Mouse (Mus musculus) ES-E14 (cell line): ENCODE measurements around the gene Pou2f1. TPM values are rescaled to one million over a fixed set of nuclear protein-coding genes. Genes with fewer than 3 reads are reported as not detected.

Experiments
- DNase-seq: peaks from one replicate; pipeline ENCODE4 v3.0.0-alpha.2; 2013; ENCODE audit warnings: low read depth, low spot score
- H3K27ac ChIP-seq: 2 replicates; pipeline ENCODE4 v1.5.1; 2012; ENCODE audit warnings: low read depth, mild to moderate bottlenecking, low read length, moderate library complexity, mixed read lengths; ENCODE audit not compliant: poor library complexity, insufficient read depth, severe bottlenecking
- H3K36me3 ChIP-seq: 2 replicates; pipeline ENCODE4 v1.6.1; 2012; ENCODE audit warnings: mild to moderate bottlenecking, low read length, moderate library complexity, mixed read lengths; ENCODE audit not compliant: control insufficient read depth, poor library complexity, insufficient read depth, severe bottlenecking
- H3K4me1 ChIP-seq, 2 experiments: fragments of 150-350 bp in 1 of 2; sonication (generic) in 1 of 2; 2 replicates each; pipeline ENCODE4 v1.6.1; 2012; ENCODE audit warnings: low read length in 2 of 2, mild to moderate bottlenecking in 1 of 2, mixed read lengths in 1 of 2; ENCODE audit not compliant: control insufficient read depth in 2 of 2, insufficient read depth in 2 of 2, poor library complexity in 1 of 2
- H3K4me3 ChIP-seq, 2 experiments: fragments of 150-350 bp in 1 of 2; sonication (generic) in 1 of 2; 2 replicates each; pipeline ENCODE4 v1.5.1; 2012; ENCODE audit warnings: low read length in 2 of 2, low read depth in 1 of 2, mild to moderate bottlenecking in 1 of 2, mixed read lengths in 1 of 2; ENCODE audit not compliant: insufficient read depth in 1 of 2, poor library complexity in 1 of 2, severe bottlenecking in 1 of 2
- H3K9ac ChIP-seq: 2 replicates; pipeline ENCODE4 v1.6.1; 2012; ENCODE audit warnings: low read depth, mild to moderate bottlenecking, low read length, mixed read lengths; ENCODE audit not compliant: poor library complexity, insufficient read depth, severe bottlenecking
- H3K9me3 ChIP-seq: fragments of 150-350 bp; sonication (generic); 2 replicates; pipeline ENCODE4 v1.6.1; 2012; ENCODE audit warnings: low read depth, mild to moderate bottlenecking, low read length; ENCODE audit not compliant: control insufficient read depth, insufficient read depth
- CHD2 ChIP-seq: IDR thresholded peaks from 2 replicates; pipeline ENCODE4 v1.6.1; 2014; ENCODE audit warnings: mild to moderate bottlenecking, low read depth, low read length, inconsistent platforms
- HCFC1 ChIP-seq: IDR thresholded peaks from 2 replicates; pipeline ENCODE4 v1.6.1; 2012; ENCODE audit warnings: low read length, inconsistent platforms, borderline replicate concordance; ENCODE audit not compliant: insufficient read depth
- MAFK ChIP-seq: IDR thresholded peaks from 2 replicates; pipeline ENCODE4 v1.6.1; 2014; ENCODE audit warnings: mild to moderate bottlenecking, low read depth, low read length, inconsistent platforms; ENCODE audit not compliant: insufficient read depth
- ZC3H11A ChIP-seq: IDR thresholded peaks from 2 replicates; pipeline ENCODE4 v1.6.1; 2012; ENCODE audit warnings: low read depth, mild to moderate bottlenecking, inconsistent platforms, low read length, borderline replicate concordance
- ZNF384 ChIP-seq: IDR thresholded peaks from 2 replicates; pipeline ENCODE4 v1.6.1; 2012; ENCODE audit warnings: low read depth, low read length, inconsistent platforms
- in situ Hi-C, 2 experiments: fragments of 600-800 bp; cut with MboI; formaldehyde crosslinking; loops; one replicate each; pipeline ENCODE4 v1.15.1; 2025; ENCODE audit warnings: low sequenced_read_pairs in 2 of 2, inconsistent platforms in 1 of 2; ENCODE audit not compliant: unreplicated experiment in 2 of 2
- total RNA-seq: library from RNA; depleted of rRNA; stranded (reverse); fragments of 300-350 nt; gene quantifications from 2 replicates; pipeline ENCODE4 v1.2.3, GENCODE M21; 2012; rRNA removed

The Pou2f1 gene
- total RNA-seq, result 37.9 and 55.6 TPM in 2 replicates

DNA sequence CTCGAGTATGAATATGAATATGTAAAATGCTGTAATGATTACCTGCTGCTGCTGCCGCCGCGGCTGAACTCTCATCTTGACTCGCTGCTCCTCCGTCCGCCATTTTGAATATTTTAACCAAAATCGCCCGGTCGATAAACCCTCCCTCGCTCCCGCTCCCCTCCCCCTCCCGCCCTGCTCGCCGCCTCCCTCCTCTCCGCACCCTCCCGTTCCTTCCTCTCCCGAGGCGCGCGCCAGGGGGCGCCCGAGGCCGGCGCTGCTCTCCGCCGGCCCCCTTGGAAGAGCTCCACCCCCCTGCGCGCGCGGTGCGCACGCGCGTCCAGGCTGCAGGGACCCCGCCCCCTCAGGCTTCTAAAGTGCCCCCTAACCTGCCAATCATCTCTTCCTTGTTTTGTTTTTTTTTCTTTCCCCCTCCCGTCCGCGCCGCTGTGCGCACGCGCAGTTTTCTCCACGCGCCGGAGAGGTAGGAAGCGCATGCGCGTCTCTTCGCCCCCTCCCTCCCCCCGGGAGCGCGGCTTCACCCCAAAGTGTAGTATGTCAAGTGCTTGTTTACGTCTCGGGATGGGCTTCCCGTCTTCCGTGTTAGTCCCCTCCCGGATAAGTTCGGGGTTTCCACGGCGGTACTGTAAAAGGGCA lies at the start of gene Pou2f1:
Pou2f1 (minus strand) TSS at position 159 of the 636 bp plus-strand sequence.
- H3K4me3 ChIP-seq, result peak within 1 kb of the TSS; percentile 93 to 97
- H3K27ac ChIP-seq, result peak within 1 kb of the TSS; percentile 98
- DNase-seq, result peak; percentile 99
- H3K36me3 ChIP-seq, result no peaks in the 10 kb centered on the region
- peaks cover 0 to 11% of the 10 kb centered on the region in 2 experiments; a peak in 2 of 4 replicates for H3K4me1 ChIP-seq
- peak within 1 kb of the TSS; percentile 97 for H3K9ac ChIP-seq
- no peaks in the 10 kb centered on the region for H3K9me3 ChIP-seq
- in situ Hi-C loops, result loop anchor here in 1 of 2 experiments (5.0 kb wide), 1 partner anchor 150 kb away; no protein-coding TSS in a partner anchor
- TF ChIP-seq CHD2 (no peak), HCFC1 (peak; percentile 41), MAFK (no peak), ZNF384 (peak; percentile 98), ZC3H11A (no peak)

DNA sequence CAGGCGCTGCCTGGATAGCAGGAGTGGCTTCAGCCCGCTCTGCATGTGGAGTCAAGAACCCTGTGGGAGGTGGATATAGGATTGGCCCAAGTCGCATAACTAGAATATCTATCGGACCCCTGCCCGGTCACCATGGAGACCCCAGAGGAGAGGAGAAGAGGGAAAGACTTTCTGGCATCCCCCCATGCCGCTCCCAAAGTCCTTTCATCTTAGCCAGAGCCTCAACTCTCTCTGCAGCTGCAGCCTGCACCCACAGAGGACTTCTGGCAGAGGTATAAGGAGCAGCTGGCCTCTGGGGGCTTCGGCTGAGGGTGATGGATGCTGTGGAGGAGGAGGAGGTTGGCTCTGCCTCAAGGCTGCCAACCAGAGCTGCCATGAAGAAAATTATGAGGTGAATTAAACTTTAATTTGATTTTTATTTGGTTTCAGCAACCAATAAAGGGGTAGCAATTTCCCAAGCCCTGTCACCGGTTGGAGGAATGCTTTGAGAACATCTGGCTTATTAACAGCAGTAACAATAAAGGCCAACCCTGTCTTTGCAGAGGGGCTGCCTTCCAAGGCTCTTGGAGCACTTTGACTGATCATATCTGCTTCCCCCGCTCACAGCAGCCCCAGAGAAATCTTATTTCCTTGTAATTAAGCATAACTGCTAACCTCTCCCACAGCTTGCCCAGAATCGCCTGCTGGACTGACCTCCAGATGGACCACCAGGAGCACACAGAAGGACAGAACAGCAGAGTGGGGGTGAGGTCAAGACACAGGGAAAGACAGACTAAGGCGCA lies 46.8 kb upstream of the Pou2f1 start:
- no peak overlapping the region for H3K9ac ChIP-seq
- TF ChIP-seq MAFK (no peak), ZC3H11A (no peak)
- H3K36me3 ChIP-seq, result no peaks in the 10 kb centered on the region
- no peaks in the 10 kb centered on the region for H3K9me3 ChIP-seq
- in situ Hi-C loops, result no loop called here
- H3K4me3 ChIP-seq, result no peak overlapping the region
- DNase-seq, result no peak
- peaks cover 0 to 12% of the 10 kb centered on the region in 2 experiments; a peak in 1 of 4 replicates for H3K4me1 ChIP-seq
- no peak overlapping the region for H3K27ac ChIP-seq

DNA sequence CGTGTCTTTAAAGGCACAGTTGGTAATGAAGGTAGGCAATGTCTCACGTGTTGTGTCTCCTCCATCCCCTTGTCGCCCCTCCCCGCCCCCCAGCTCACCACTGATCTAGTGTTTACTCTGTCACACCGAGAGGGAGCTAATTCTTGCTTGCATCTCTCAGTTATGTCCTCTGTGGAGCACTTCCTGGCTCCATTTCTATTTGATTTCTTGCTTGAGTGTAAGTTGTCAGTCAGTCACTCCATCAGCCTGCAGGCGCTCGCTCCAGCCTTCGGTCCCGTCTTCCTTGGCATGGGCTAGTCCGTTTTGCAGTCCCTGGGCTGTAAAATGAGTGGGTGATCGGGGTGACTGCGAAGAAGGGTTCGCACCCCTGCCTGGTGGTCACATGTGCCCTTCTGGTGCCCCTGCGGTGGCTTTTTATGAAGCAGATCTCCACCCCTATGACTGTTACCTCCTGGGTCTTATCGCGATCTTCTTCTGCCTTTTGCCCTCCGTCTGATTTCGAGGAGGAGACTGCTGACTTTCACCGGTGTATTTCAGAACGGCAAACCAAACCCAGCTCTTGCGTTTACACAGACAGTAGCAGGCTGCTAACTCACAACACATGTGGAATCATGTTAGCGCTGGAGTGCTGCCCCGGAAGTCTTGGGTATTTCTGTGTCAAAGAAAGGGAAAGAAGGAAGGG lies 45.9 kb upstream of the Pou2f1 start:
- H3K9ac ChIP-seq, result no peak overlapping the region
- no peak for DNase-seq
- in situ Hi-C loops, result no loop called here
- H3K36me3 ChIP-seq, result no peaks in the 10 kb centered on the region
- H3K27ac ChIP-seq, result no peak overlapping the region
- no peaks in the 10 kb centered on the region for H3K9me3 ChIP-seq
- peaks cover 0 to 16% of the 10 kb centered on the region in 2 experiments; a peak in 1 of 4 replicates for H3K4me1 ChIP-seq
- peak overlapping the region; percentile 23 to 50 for H3K4me3 ChIP-seq
- no peak for TF ChIP-seq MAFK
- no peak for TF ChIP-seq ZNF384

DNA sequence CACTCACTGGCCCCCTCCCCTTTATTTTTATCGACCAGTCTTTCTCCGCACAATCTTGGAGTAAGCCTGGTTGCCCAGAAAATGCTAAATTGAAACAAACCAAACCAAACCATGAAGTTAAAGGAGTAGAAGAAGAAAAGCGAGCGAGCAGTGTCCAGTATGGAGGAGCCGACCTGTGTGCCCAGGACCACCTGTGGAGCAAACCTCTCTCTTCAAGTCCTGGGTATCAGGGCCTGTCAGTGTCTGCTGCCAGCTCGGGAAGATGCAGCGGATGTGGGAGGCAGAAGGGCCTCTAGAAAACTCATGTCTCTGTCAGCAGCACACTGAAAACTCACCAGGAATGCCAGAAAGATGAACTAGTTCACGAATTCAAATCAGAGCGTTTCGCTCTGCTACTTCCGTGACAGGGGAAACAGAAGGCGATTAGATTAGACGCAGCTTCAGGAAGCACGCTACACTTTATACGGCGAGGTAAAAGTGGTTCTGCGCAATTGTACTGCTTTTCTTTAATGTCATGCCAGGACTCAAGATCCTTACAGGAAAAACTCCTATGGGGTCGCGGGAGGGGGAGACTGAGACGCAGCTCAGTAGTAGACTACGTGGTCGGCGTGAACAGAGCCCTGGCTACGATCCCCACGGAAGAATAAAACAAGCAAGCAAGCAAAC lies 45.2 kb upstream of the Pou2f1 start:
- Histone ChIP-seq H3K4me1 (peaks cover 0 to 18% of the 10 kb centered on the region in 2 experiments; a peak in 2 of 4 replicates), H3K9ac (no peak overlapping the region), H3K36me3 (no peaks in the 10 kb centered on the region), H3K9me3 (no peaks in the 10 kb centered on the region), H3K4me3 (peak overlapping the region; percentile 15 to 50; a peak in 3 of 4 replicates), H3K27ac (no peak overlapping the region)
- TF ChIP-seq ZNF384, result no peak
- TF ChIP-seq MAFK, result no peak
- no peak for TF ChIP-seq CHD2
- no peak for TF ChIP-seq HCFC1
- TF ChIP-seq ZC3H11A, result no peak
- in situ Hi-C loops, result no loop called here
- DNase-seq, result no peak
